Mouse (Mus musculus) kidney, postnatal 0 days (tissue): ENCODE measurements around the gene Fthl17a. TPM values are rescaled to one million over a fixed set of nuclear protein-coding genes. Genes with fewer than 3 reads are reported as not detected.
A peak's percentile ranks its signal among the peaks of the same experiment; 100 is the strongest.

Experiments
- ATAC-seq: fragments of 200-750 bp; cut with Nextera tagmentation; replicated peaks from 2 replicates; pipeline ENCODE4 v1.8.0; 2017; ENCODE audit warnings: low read depth, moderate number of reproducible peaks, moderate TSS enrichment, moderate library complexity; ENCODE audit not compliant: low FRiP score
- DNase-seq: peaks from one replicate; pipeline ENCODE4 v3.0.0-alpha.2; 2016; ENCODE audit warnings: low spot score
- H3K27ac ChIP-seq: fragments of 300-500 bp; sonication (generic); 2 replicates; pipeline ENCODE4 v1.5.1; 2014; ENCODE audit warnings: mild to moderate bottlenecking
- H3K27me3 ChIP-seq: fragments of 300-500 bp; sonication (generic); 2 replicates; pipeline ENCODE4 v1.6.1; 2014; ENCODE audit warnings: low read length, mixed read lengths; ENCODE audit not compliant: insufficient read depth
- H3K36me3 ChIP-seq: fragments of 300-500 bp; sonication (generic); 2 replicates; pipeline ENCODE4 v1.6.1; 2014; ENCODE audit warnings: low read length, mixed read lengths; ENCODE audit not compliant: insufficient read depth
- H3K4me1 ChIP-seq: fragments of 300-500 bp; sonication (generic); replicated peaks from 2 replicates; pipeline ENCODE4 v1.6.1; 2014; ENCODE audit warnings: antibody characterized with exemption, low read length, mixed read lengths; ENCODE audit not compliant: insufficient read depth
- H3K4me2 ChIP-seq: fragments of 300-500 bp; sonication (generic); 2 replicates; pipeline ENCODE4 v1.6.1; 2014; ENCODE audit warnings: mild to moderate bottlenecking, low read length, moderate library complexity, mixed read lengths
- H3K4me3 ChIP-seq: fragments of 300-500 bp; sonication (generic); replicated peaks from 2 replicates; pipeline ENCODE4 v1.5.1; 2014; ENCODE audit warnings: low read depth, low read length
- H3K9ac ChIP-seq: fragments of 300-500 bp; sonication (generic); 2 replicates; pipeline ENCODE4 v1.6.1; 2014; ENCODE audit warnings: low read depth, low read length
- H3K9me3 ChIP-seq: fragments of 300-500 bp; sonication (generic); replicated peaks from 2 replicates; pipeline ENCODE4 v1.6.1; 2016; ENCODE audit warnings: low read length, inconsistent platforms, mixed read lengths
- CTCF ChIP-seq: IDR thresholded peaks from 2 replicates; pipeline ENCODE4 v1.5.1; 2016; ENCODE audit warnings: antibody characterized with exemption, low read depth, mild to moderate bottlenecking, moderate library complexity
- WGBS: fragments of 180-500 bp; shearing (Covaris S2); extraction: QIAGEN DNeasy Blood & Tissue Kit; methylation state at CpG from one replicate; pipeline ENCODE4 v1.1.7; 2014; 5-methylcytosine and 5-hydroxymethylcytosine counted together
- polyA plus RNA-seq: library from polyadenylated mRNA; unstranded; fragments of >200 nt; fragmentation: Nextera tagmentation; extraction: Ambion mirVana; gene quantifications from 2 replicates; pipeline ENCODE4 v1.2.1, GENCODE M21; 2015

Fthl17a gene
- not detected in 2 replicates for polyA plus RNA-seq

- TF ChIP-seq CTCF, result no peak
- WGBS, result 82% methylated on average over 2 of the region's 2 CpGs
- no peak for ATAC-seq
These were observed at the start of gene Fthl17a for GRCm38 (mm10) chrX:85249379-85249778. Gene Fthl17a, plus strand, starts transcription at chrX:85249679.

GRCm38 (mm10) chrX:85207001-85207400 lies 42.5 kb upstream of the Fthl17a start:
- H3K4me1 ChIP-seq, result no peaks in the 10 kb centered on the region
- WGBS, result 80% methylated on average over 2 of the region's 2 CpGs
- no peak overlapping the region for H3K4me2 ChIP-seq
- ATAC-seq, result no peak
- H3K27me3 ChIP-seq, result no peaks in the 10 kb centered on the region
- no peak overlapping the region for H3K9ac ChIP-seq
- no peaks in the 10 kb centered on the region for H3K36me3 ChIP-seq
- H3K9me3 ChIP-seq, result no peaks in the 10 kb centered on the region
- no peak for DNase-seq
- no peak for TF ChIP-seq CTCF
- H3K4me3 ChIP-seq, result no peak overlapping the region
- no peak overlapping the region for H3K27ac ChIP-seq

More at GRCm38 (mm10) chrX:85249379-85249778, at the start of gene Fthl17a:
- no peak within 1 kb of the TSS for H3K9ac ChIP-seq
- no peak within 1 kb of the TSS for H3K4me3 ChIP-seq
- no peaks in the 10 kb centered on the region for H3K36me3 ChIP-seq
- H3K4me1 ChIP-seq, result no peaks in the 10 kb centered on the region
- no peak for DNase-seq
- no peak within 1 kb of the TSS for H3K27ac ChIP-seq
- H3K9me3 ChIP-seq, result no peaks in the 10 kb centered on the region
- H3K4me2 ChIP-seq, result no peak within 1 kb of the TSS
- H3K27me3 ChIP-seq, result no peaks in the 10 kb centered on the region

- TF ChIP-seq CTCF, result no peak
- DNase-seq, result no peak
- no peaks in the 10 kb centered on the region for H3K9me3 ChIP-seq
- no peak overlapping the region for H3K9ac ChIP-seq
- H3K4me2 ChIP-seq, result no peak overlapping the region
- no peak overlapping the region for H3K27ac ChIP-seq
- no peak for ATAC-seq
- no peaks in the 10 kb centered on the region for H3K27me3 ChIP-seq
- no peaks in the 10 kb centered on the region for H3K36me3 ChIP-seq
- H3K4me1 ChIP-seq, result no peaks in the 10 kb centered on the region
- no peak overlapping the region for H3K4me3 ChIP-seq
These were observed 22.6 kb upstream of the Fthl17a start for GRCm38 (mm10) chrX:85226883-85227282.

GRCm38 (mm10) chrX:85271821-85272220 lies 22.3 kb downstream of the Fthl17a start:
- H3K27ac ChIP-seq, result no peak overlapping the region
- no peak overlapping the region for H3K9ac ChIP-seq
- H3K4me3 ChIP-seq, result no peak overlapping the region
- WGBS, result 54% methylated on average over 8 of the region's 8 CpGs
- DNase-seq, result peak; percentile 0
- no peaks in the 10 kb centered on the region for H3K9me3 ChIP-seq
- no peaks in the 10 kb centered on the region for H3K27me3 ChIP-seq
- H3K4me1 ChIP-seq, result no peaks in the 10 kb centered on the region
- no peak for ATAC-seq
- TF ChIP-seq CTCF, result no peak
- H3K36me3 ChIP-seq, result no peaks in the 10 kb centered on the region
- H3K4me2 ChIP-seq, result no peak overlapping the region

- no peak for TF ChIP-seq CTCF
- no peak for ATAC-seq
- DNase-seq, result peak; percentile 24
These were observed 22.8 kb downstream of the Fthl17a start for GRCm38 (mm10) chrX:85272296-85272695.

GRCm38 (mm10) chrX:85289846-85290245 lies 40.4 kb downstream of the Fthl17a start:
- H3K4me2 ChIP-seq, result no peak overlapping the region
- H3K27ac ChIP-seq, result no peak overlapping the region
- TF ChIP-seq CTCF, result no peak
- H3K4me1 ChIP-seq, result no peaks in the 10 kb centered on the region
- ATAC-seq (no peak), DNase-seq (no peak)
- no peaks in the 10 kb centered on the region for H3K27me3 ChIP-seq
- no peak overlapping the region for H3K9ac ChIP-seq
- 69% methylated on average over 1 of the region's 1 CpGs for WGBS
- H3K9me3 ChIP-seq, result no peaks in the 10 kb centered on the region
- no peaks in the 10 kb centered on the region for H3K36me3 ChIP-seq
- no peak overlapping the region for H3K4me3 ChIP-seq

More at GRCm38 (mm10) chrX:85272296-85272695, 22.8 kb downstream of the Fthl17a start:
- Histone ChIP-seq H3K9ac (no peak overlapping the region), H3K27me3 (no peaks in the 10 kb centered on the region), H3K36me3 (no peaks in the 10 kb centered on the region), H3K27ac (no peak overlapping the region), H3K4me1 (no peaks in the 10 kb centered on the region), H3K4me2 (no peak overlapping the region), H3K4me3 (no peak overlapping the region), H3K9me3 (no peaks in the 10 kb centered on the region)
- 48% methylated on average over 6 of the region's 6 CpGs for WGBS

GRCm38 (mm10) chrX:85292781-85293180 lies 43.3 kb downstream of the Fthl17a start:
- H3K4me1 ChIP-seq, result no peaks in the 10 kb centered on the region
- no peak for TF ChIP-seq CTCF
- no peaks in the 10 kb centered on the region for H3K27me3 ChIP-seq
- DNase-seq (no peak), ATAC-seq (no peak)
- no peak overlapping the region for H3K4me2 ChIP-seq
- H3K36me3 ChIP-seq, result no peaks in the 10 kb centered on the region
- H3K9ac ChIP-seq, result no peak overlapping the region
- H3K9me3 ChIP-seq, result no peaks in the 10 kb centered on the region
- 68% methylated on average over 5 of the region's 5 CpGs for WGBS
- no peak overlapping the region for H3K4me3 ChIP-seq
- no peak overlapping the region for H3K27ac ChIP-seq
